Mouse (Mus musculus) bone marrow, adult 2 months (tissue): ENCODE results near the gene Kcna6.

ENCODE experiments used
- CTCF ChIP-seq: fragments of 200-500 bp; IDR thresholded peaks from 2 replicates; pipeline ENCODE4 v1.5.1; 2011; ENCODE audit warnings: low read length, control low read depth; ENCODE audit not compliant: control insufficient read depth, insufficient read depth
- POLR2A ChIP-seq: fragments of 200-500 bp; IDR thresholded peaks from 2 replicates; pipeline ENCODE4 v1.6.1; 2011; ENCODE audit warnings: low read depth, mild to moderate bottlenecking, control low read depth, low read length, borderline replicate concordance; ENCODE audit not compliant: control insufficient read depth

DNA sequence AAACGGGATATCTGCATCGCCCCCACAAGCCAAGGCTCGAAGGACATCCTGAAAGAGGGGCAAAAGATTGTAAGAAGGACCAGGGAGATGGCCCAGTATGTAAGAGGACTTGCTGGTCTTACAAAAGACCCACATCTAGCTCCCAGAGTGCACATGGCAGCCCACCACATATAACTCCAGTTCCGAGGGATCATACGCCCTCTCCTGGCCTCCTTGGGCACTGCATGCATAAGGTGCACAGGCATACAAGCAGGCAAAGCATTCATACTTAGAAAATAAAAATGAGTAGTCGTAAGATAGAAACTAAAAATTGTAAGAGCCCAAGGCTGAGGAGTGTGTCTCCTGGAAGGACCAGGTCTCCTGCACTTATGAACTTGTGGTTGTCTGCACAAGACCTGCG lies 61.5 kb downstream of the Kcna6 start:
- TF ChIP-seq POLR2A = no peak
- peak; percentile 7; the same call in 1 of the 2 replicates for TF ChIP-seq CTCF
